Mouse (Mus musculus) embryonic fibroblast, embryonic 13.5 days (primary cell): ENCODE results near the gene St3gal5.

Source experiments
- CTCF ChIP-seq: IDR thresholded peaks from 2 replicates; pipeline ENCODE4 v1.5.1; 2011; ENCODE audit warnings: mild to moderate bottlenecking, control low read depth, low read length, moderate library complexity, borderline replicate concordance; ENCODE audit not compliant: insufficient read depth
- POLR2A ChIP-seq: IDR thresholded peaks from 2 replicates; pipeline ENCODE4 v1.6.1; 2011; ENCODE audit warnings: low read depth, mild to moderate bottlenecking, control low read depth, low read length, moderate library complexity

DNA sequence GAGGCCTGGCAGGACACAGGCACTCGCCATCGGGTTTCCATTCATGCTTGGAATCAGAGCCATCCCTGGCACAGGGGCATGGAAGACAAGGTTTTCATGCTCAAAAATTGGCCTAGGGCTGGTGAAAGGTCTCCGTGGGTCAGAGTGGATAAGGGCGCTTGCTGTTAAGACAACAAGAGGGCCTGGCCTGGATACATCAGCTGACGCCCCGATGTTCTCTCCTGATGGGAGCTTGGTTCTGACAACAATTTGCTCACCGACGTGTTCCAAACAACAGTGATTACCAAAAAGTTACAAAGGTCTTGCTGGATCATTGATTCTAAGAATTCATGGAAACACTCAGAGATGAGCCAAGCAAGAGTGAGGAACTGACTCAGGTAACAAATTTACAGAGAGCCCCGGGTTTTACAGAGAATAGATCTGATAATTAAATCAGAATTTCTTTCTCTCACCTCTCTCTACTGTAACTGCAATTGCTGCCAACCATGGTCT lies 38.9 kb upstream of the St3gal5 start:
- no peak for TF ChIP-seq POLR2A
- TF ChIP-seq CTCF = no peak
